ENCODE assay signal across 9 mouse cellular contexts in genomic region chr7:18909797-18910196, GRCm38 (mm10). TPM values are rescaled to one million over a fixed set of nuclear protein-coding genes. Genes with fewer than 3 reads are reported as not detected.
A peak's percentile ranks its signal among the peaks of the same experiment; 100 is the strongest.
DNase-seq lines count a peak whose midpoint lies in the region; ATAC-seq and TF ChIP-seq lines count a peak whose summit lies in the region.
"Had no signal": no experiment of that assay in that cellular context is flagged by ENCODE, and none has a peak within 500 bp of the region (broad histone marks: within the 10 kb centered on the region; RNA-seq: fewer than 3 reads in every experiment).

No protein-coding gene starts in this region.

- no peak for TF ChIP-seq EP300 in heart, postnatal 0 days (IDR thresholded peaks at IDR 0.05; ENCODE audit: low read depth)

- no peak for TF ChIP-seq CTCF in heart, postnatal 0 days (IDR thresholded peaks at IDR 0.05; ENCODE audit: low read depth)
- no peak for TF ChIP-seq CTCF in bone marrow, adult 2 months (IDR thresholded peaks at IDR 0.05; ENCODE audit: control insufficient read depth, insufficient read depth, low read length)

- H3K9ac ChIP-seq in heart, postnatal 0 days (replicated peaks; ENCODE audit: low read depth, low read length), result peak overlapping the region; percentile 57
- peak overlapping the region; percentile 57 for H3K9ac ChIP-seq in hindbrain, embryonic 12.5 days
- H3K9ac ChIP-seq in midbrain, embryonic 11.5 days (ENCODE audit: low read length), result peak overlapping the region; percentile 69

- H3K4me3 ChIP-seq in heart, postnatal 0 days (ENCODE audit: low read depth, low read length), result peak overlapping the region; percentile 78
- H3K4me3 ChIP-seq in bone marrow, adult 2 months (replicated peaks; ENCODE audit: control insufficient read depth, low read depth, low read length), result peak overlapping the region; percentile 93
- peak overlapping the region; percentile 79 for H3K4me3 ChIP-seq in hindbrain, embryonic 12.5 days
- peak overlapping the region; percentile 77 for H3K4me3 ChIP-seq in midbrain, embryonic 11.5 days (ENCODE audit: low read depth, low read length)

- H3K36me3 ChIP-seq in heart, postnatal 0 days (replicated peaks; ENCODE audit: control insufficient read depth, insufficient read depth, low read length), result 0 out of 2 replicates have a peak, but pooled peaks cover 5% of the 10 kb centered on the region
- H3K36me3 ChIP-seq in hindbrain, embryonic 12.5 days, result no peaks in the 10 kb centered on the region
- H3K36me3 ChIP-seq in midbrain, embryonic 11.5 days (ENCODE audit: control insufficient read depth, insufficient read depth, low read length), result no peaks in the 10 kb centered on the region

- no peak for TF ChIP-seq POLR2A in bone marrow, adult 2 months (IDR thresholded peaks at IDR 0.05; ENCODE audit: borderline replicate concordance, control insufficient read depth, low read depth, low read length)

- no peaks in the 10 kb centered on the region for H3K9me3 ChIP-seq in heart, postnatal 0 days (replicated peaks; ENCODE audit: control insufficient read depth, low read length)
- H3K9me3 ChIP-seq in hindbrain, embryonic 12.5 days (replicated peaks), result no peaks in the 10 kb centered on the region
- no peaks in the 10 kb centered on the region for H3K9me3 ChIP-seq in midbrain, embryonic 11.5 days (ENCODE audit: control insufficient read depth, low read length)

- peak overlapping the region; percentile 67 for H3K4me2 ChIP-seq in heart, postnatal 0 days (ENCODE audit: low read depth, low read length)
- H3K4me2 ChIP-seq in hindbrain, embryonic 12.5 days (replicated peaks), result peak overlapping the region; percentile 70
- peak overlapping the region; percentile 67 for H3K4me2 ChIP-seq in midbrain, embryonic 11.5 days

- no peak for ATAC-seq in heart, postnatal 0 days (ENCODE audit: insufficient read depth, low read depth)
- peak; percentile 7; the same call in 1 of the 2 replicates for ATAC-seq in hindbrain, embryonic 12.5 days (ENCODE audit: low FRiP score)
- no peak; the same call in 1 of the 2 replicates for ATAC-seq in midbrain, embryonic 11.5 days (ENCODE audit: low FRiP score)

- peak; percentile 5 for DNase-seq in heart, postnatal 0 days (ENCODE audit: low spot score)
- DNase-seq in heart, adult 11 months, result no peak
- DNase-seq in midbrain, embryonic 11.5 days (ENCODE audit: low spot score, missing footprints), result no peak
- no peak for DNase-seq in adrenal gland, adult 18-20 months (ENCODE audit: low spot score in 2 of 2)
- no peak for DNase-seq in ovary, postnatal 36 days (ENCODE audit: low spot score)
- no peak for DNase-seq in embryo, embryonic 10.5 days (ENCODE audit: low spot score)

- 4% methylated on average over 17 of the region's 17 CpGs for WGBS in heart, postnatal 0 days
- WGBS in bone marrow, adult 2 months, result 1% methylated on average over 17 of the region's 17 CpGs
- 10% methylated on average over 17 of the region's 17 CpGs for WGBS in hindbrain, embryonic 12.5 days
- WGBS in midbrain, embryonic 11.5 days, result 8% methylated on average over 17 of the region's 17 CpGs

- no peaks in the 10 kb centered on the region for H3K27me3 ChIP-seq in heart, postnatal 0 days (ENCODE audit: control insufficient read depth, insufficient read depth, low read length)
- H3K27me3 ChIP-seq in hindbrain, embryonic 12.5 days, result no peaks in the 10 kb centered on the region
- no peaks in the 10 kb centered on the region for H3K27me3 ChIP-seq in midbrain, embryonic 11.5 days (ENCODE audit: control insufficient read depth, insufficient read depth, low read length)
- H3K27me3 ChIP-seq: Patski had no signal

- H3K4me1 ChIP-seq in heart, postnatal 0 days (ENCODE audit: control insufficient read depth, insufficient read depth), result peaks cover 11% of the 10 kb centered on the region; the same call in 1 of the 2 replicates
- H3K4me1 ChIP-seq in bone marrow, adult 2 months (ENCODE audit: control insufficient read depth, insufficient read depth, low read length), result no peaks in the 10 kb centered on the region; the same call in 1 of the 2 replicates
- H3K4me1 ChIP-seq in hindbrain, embryonic 12.5 days, result peaks cover 22% of the 10 kb centered on the region
- H3K4me1 ChIP-seq in midbrain, embryonic 11.5 days (ENCODE audit: control insufficient read depth, insufficient read depth, low read length), result peaks cover 16% of the 10 kb centered on the region

- H3K27ac ChIP-seq in heart, postnatal 0 days (ENCODE audit: low read depth), result no peak overlapping the region
- H3K27ac ChIP-seq in bone marrow, adult 2 months (ENCODE audit: control insufficient read depth, insufficient read depth, low read depth, low read length, poor library complexity), result no peak overlapping the region
- no peak overlapping the region for H3K27ac ChIP-seq in hindbrain, embryonic 12.5 days
- no peak overlapping the region for H3K27ac ChIP-seq in midbrain, embryonic 11.5 days (ENCODE audit: low read depth, low read length)

RNA-seq across cellular contexts. Expression of gene Ccdc61, which starts 0.4 kb away (rescaled TPM):
- total RNA-seq in heart, postnatal 0 days (2014; rRNA removed; ENCODE audit: low replicate concordance), result 26.9 and 30.9 TPM in 2 replicates
- polyA plus RNA-seq in heart, postnatal 0 days (2015; fragmentation: Nextera tagmentation; extraction: Ambion mirVana), result 12.7 and 15.5 TPM in 2 replicates
- 18.7 and 40.4 TPM in 2 replicates for polyA plus RNA-seq in bone marrow, adult 2 months (2011; ENCODE audit: insufficient read depth, insufficient read length, low replicate concordance, missing spikeins)
- polyA plus RNA-seq in hindbrain, embryonic 12.5 days (2016; fragmentation: Nextera tagmentation; extraction: Ambion mirVana), result 28.8 and 31.9 TPM in 2 replicates
- polyA plus RNA-seq in midbrain, embryonic 11.5 days (2014; fragmentation: Nextera tagmentation; extraction: Ambion mirVana), result 23.0 and 28.3 TPM in 2 replicates
- 10 to 100 TPM in 1 of 2 experiments, 1 to 10 TPM in 1; 9.9 to 10.7 TPM for total RNA-seq in adrenal gland, adult 18-20 months (2021)

RNA-seq across cellular contexts. Expression of gene Nova2, which starts 15.9 kb away (rescaled TPM):
- 0.61 and 1.3 TPM in 2 replicates for total RNA-seq in heart, postnatal 0 days (2014; rRNA removed; ENCODE audit: low replicate concordance)
- polyA plus RNA-seq in heart, postnatal 0 days (2015; fragmentation: Nextera tagmentation; extraction: Ambion mirVana), result 0.37 and 0.41 TPM in 2 replicates
- 0.16 and 0.35 TPM in 2 replicates for polyA plus RNA-seq in bone marrow, adult 2 months (2011; ENCODE audit: insufficient read depth, insufficient read length, low replicate concordance, missing spikeins)
- 11.2 and 12.5 TPM in 2 replicates for polyA plus RNA-seq in hindbrain, embryonic 12.5 days (2016; fragmentation: Nextera tagmentation; extraction: Ambion mirVana)
- polyA plus RNA-seq in midbrain, embryonic 11.5 days (2014; fragmentation: Nextera tagmentation; extraction: Ambion mirVana), result 9.1 and 9.8 TPM in 2 replicates
- total RNA-seq in adrenal gland, adult 18-20 months (2021), result 1 to 10 TPM; 3.8 to 5.1 TPM

RNA-seq across cellular contexts. Expression of gene Pglyrp1, which starts 38.7 kb away (rescaled TPM):
- 1.4 TPM in 1 of 2 replicates, not detected in the other for total RNA-seq in heart, postnatal 0 days (2014; rRNA removed; ENCODE audit: low replicate concordance)
- polyA plus RNA-seq in heart, postnatal 0 days (2015; fragmentation: Nextera tagmentation; extraction: Ambion mirVana), result 1.8 and 6.9 TPM in 2 replicates
- polyA plus RNA-seq in bone marrow, adult 2 months (2011; ENCODE audit: insufficient read depth, insufficient read length, low replicate concordance, missing spikeins), result 72.2 and 201 TPM in 2 replicates
- 2.9 and 3.8 TPM in 2 replicates for polyA plus RNA-seq in hindbrain, embryonic 12.5 days (2016; fragmentation: Nextera tagmentation; extraction: Ambion mirVana)
- 2.3 and 2.7 TPM in 2 replicates for polyA plus RNA-seq in midbrain, embryonic 11.5 days (2014; fragmentation: Nextera tagmentation; extraction: Ambion mirVana)
- total RNA-seq in adrenal gland, adult 18-20 months (2021), result 1 to 10 TPM; 1.1 to 2.8 TPM
